Mouse (Mus musculus): ENCODE data around the gene Cpn1. TPM values are rescaled to one million over a fixed set of nuclear protein-coding genes. Genes with fewer than 3 reads are reported as not detected.
"Not testable (repeated sequence)": the region's sequence is repeated elsewhere in the genome, so short reads cannot be mapped to it uniquely, and the experiment has no call there.

Gene Cpn1
- total RNA-seq, 2 experiments from 2014 or later = 0.36 TPM; not detected in 1

DNA sequence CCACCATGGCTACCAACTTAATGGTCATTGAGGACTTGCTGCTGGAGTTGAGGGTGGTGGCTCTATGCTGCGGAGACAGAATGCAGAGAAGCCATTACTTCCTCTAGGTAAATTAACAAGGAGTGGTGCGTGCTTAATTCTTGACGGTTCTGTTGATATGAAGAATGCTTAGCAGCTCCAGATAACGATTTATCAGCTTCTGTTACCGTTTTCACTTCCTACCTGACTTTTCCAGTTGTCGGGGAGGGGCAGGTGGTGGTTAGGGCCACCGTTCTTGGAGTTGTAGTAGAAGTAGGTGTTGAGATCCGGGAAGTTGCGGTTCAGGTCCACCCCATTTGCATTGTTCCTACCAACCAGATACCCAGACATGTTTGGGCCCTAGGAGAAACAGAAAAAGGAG is 12.6 kb downstream of the Cpn1 start:
- no peak for DNase-seq (ENCODE audit: low spot score in 2 of 2)
- TF ChIP-seq CTCF (conservative IDR thresholded peaks at IDR 0.05) = no peak

GRCm38 (mm10) chr19:43972129-43972528 is 14.2 kb downstream of the Cpn1 start:
- Histone ChIP-seq H3K4me3 (no peak overlapping the region), H3K27ac (no peak overlapping the region)
- no peak for TF ChIP-seq CTCF (conservative IDR thresholded peaks at IDR 0.05)
- no peak for DNase-seq (ENCODE audit: low spot score in 2 of 2)

More for the DNA sequence above, 12.6 kb downstream of the Cpn1 start:
- Histone ChIP-seq H3K4me3 (no peak overlapping the region), H3K27ac (no peak overlapping the region)

DNA sequence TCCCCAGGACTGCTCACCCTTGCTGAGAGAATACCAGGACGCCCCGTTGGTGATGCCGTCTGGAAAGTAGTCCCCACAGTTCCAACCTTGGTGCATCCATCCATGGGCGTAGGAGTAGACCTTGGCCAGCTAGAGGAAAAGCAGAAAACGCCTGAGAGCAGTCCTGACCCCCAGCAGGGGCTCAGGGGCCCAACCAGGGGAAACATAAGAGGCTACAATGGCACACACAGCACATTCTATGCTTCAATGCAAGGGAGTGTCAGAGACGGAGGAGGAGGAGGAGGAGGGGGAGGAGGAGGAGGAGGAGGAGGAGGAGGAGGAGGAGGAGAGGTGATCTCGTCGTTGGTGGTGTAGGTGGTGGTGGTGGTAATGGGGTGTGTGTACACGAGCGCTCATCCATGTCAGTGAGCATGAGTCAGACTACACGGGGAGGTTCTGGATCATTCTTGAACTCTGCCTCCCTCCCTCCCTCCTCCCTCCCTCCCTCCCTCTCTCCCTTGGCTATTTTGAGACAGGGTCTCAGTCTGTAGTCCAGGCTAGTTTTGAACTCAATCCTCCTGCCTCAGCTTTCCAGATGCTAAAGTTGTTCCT is 17.8 kb downstream of the Cpn1 start:
- H3K27ac ChIP-seq = no peak overlapping the region
- no peak overlapping the region for H3K4me3 ChIP-seq
- no peak for DNase-seq (ENCODE audit: low spot score in 2 of 2)
- TF ChIP-seq CTCF (conservative IDR thresholded peaks at IDR 0.05) = no peak

- H3K27ac ChIP-seq = no peak overlapping the region
- no peak overlapping the region for H3K4me3 ChIP-seq
- no peak for TF ChIP-seq CTCF (conservative IDR thresholded peaks at IDR 0.05)
- DNase-seq (ENCODE audit: low spot score in 2 of 2) = no peak
Observed at GRCm38 (mm10) chr19:43966481-43966880, 19.9 kb downstream of the Cpn1 start.

- no peak for DNase-seq (ENCODE audit: low spot score in 2 of 2)
- TF ChIP-seq CTCF (conservative IDR thresholded peaks at IDR 0.05) = no peak
Observed at GRCm38 (mm10) chr19:43965496-43966085, 20.8 kb downstream of the Cpn1 start.

DNA sequence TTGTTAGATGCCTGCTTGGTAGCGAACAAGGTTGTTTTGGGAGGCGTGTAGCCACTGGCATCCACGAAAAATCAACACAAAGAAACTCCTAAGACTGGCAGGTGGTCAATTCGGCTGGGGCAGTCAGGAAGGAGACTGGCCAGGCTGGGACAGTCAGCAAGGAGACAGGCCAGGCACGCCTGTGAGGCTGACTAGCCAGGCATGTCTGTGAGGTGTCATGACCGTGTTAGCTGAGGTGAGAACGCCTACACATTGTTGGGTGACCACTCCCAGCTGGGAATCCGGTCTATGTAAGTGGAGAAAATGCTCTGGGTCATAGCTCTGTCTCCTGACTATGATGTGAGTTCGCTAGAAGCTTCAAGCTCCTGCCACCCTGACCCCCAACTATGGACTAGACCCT is 23.6 kb downstream of the Cpn1 start:
- no peak overlapping the region for H3K4me3 ChIP-seq
- DNase-seq (ENCODE audit: low spot score in 2 of 2) = no peak
- no peak for TF ChIP-seq CTCF (conservative IDR thresholded peaks at IDR 0.05)
- H3K27ac ChIP-seq = no peak overlapping the region

More at GRCm38 (mm10) chr19:43965496-43966085, 20.8 kb downstream of the Cpn1 start:
- Histone ChIP-seq H3K4me3 (no peak overlapping the region), H3K27ac (0 out of 2 replicates have a peak overlapping the region, but pooled peaks have one; percentile 28)

GRCm38 (mm10) chr19:43961185-43961584 is 25.2 kb downstream of the Cpn1 start:
- H3K27ac ChIP-seq = no peak overlapping the region
- H3K4me3 ChIP-seq = no peak overlapping the region
- DNase-seq (ENCODE audit: low spot score in 2 of 2) = no peak
- peak; percentile 64 for TF ChIP-seq CTCF (conservative IDR thresholded peaks at IDR 0.05)

GRCm38 (mm10) chr19:43960014-43960413 is 26.3 kb downstream of the Cpn1 start:
- no peak overlapping the region for H3K4me3 ChIP-seq
- H3K27ac ChIP-seq = no peak overlapping the region
- no peak for TF ChIP-seq CTCF (conservative IDR thresholded peaks at IDR 0.05)
- no peak for DNase-seq (ENCODE audit: low spot score in 2 of 2)

DNA sequence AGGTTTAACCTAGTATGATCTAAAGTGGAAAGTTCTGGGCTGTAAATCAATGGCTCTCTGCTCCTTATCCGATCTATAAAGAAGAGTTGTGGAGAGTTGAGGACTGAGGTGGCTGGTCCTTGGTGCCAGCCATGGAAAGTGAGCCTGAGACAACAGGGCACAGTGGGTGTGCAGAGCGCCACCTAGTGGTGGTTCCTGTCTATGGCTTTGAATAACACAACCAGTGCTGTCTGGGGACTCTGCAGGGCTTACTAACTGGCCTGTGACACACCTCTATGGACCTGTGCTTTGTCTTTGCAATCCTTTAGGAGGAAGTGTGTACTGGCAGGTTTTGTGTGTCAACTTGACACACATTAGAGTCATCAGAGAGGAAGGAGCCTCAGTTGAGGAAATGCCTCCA is 27.2 kb downstream of the Cpn1 start:
- Histone ChIP-seq H3K4me3 (no peak overlapping the region), H3K27ac (no peak overlapping the region)
- peak; percentile 52 to 81 for DNase-seq (ENCODE audit: low spot score in 2 of 2)
- TF ChIP-seq CTCF (conservative IDR thresholded peaks at IDR 0.05) = peak; percentile 92

GRCm38 (mm10) chr19:43957881-43958280 is 28.5 kb downstream of the Cpn1 start:
- peak; percentile 45 to 82 for DNase-seq (ENCODE audit: low spot score in 2 of 2)
- Histone ChIP-seq H3K27ac (peak overlapping the region; percentile 67), H3K4me3 (no peak overlapping the region)
- TF ChIP-seq CTCF (conservative IDR thresholded peaks at IDR 0.05) = 0 out of 2 replicates have a peak, but pooled peaks have one; percentile 5

GRCm38 (mm10) chr19:43957402-43957801 is 29.0 kb downstream of the Cpn1 start:
- TF ChIP-seq CTCF (conservative IDR thresholded peaks at IDR 0.05) = no peak
- no peak overlapping the region for H3K4me3 ChIP-seq
- no peak for DNase-seq (ENCODE audit: low spot score in 2 of 2)
- peak overlapping the region; percentile 67 for H3K27ac ChIP-seq

DNA sequence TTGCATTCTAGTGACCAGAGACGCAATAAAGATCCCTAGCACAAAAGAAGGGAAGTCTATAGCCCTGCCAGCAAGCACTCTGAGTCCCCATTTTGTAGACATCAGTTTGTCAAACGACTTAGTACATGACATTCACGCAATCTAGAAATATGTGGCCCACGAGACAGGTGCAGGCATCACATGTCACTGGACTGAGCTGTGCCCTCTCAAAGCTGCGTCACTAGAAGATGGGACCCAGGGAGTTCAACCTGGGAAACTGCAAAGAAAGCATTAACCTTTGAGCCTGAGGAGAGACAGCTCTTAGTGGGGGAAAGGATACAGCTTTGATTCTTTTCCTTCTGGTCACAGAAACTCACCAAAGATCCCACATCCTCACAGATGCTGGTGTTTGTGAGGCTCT is 31.1 kb downstream of the Cpn1 start:
- no peak for DNase-seq (ENCODE audit: low spot score in 2 of 2)
- H3K4me3 ChIP-seq = no peak overlapping the region
- TF ChIP-seq CTCF (conservative IDR thresholded peaks at IDR 0.05) = no peak
- H3K27ac ChIP-seq = no peak overlapping the region

GRCm38 (mm10) chr19:43954864-43955263 is 31.5 kb downstream of the Cpn1 start:
- no peak for DNase-seq (ENCODE audit: low spot score in 2 of 2)
- H3K4me3 ChIP-seq = no peak overlapping the region
- no peak for TF ChIP-seq CTCF (conservative IDR thresholded peaks at IDR 0.05)
- H3K27ac ChIP-seq = no peak overlapping the region

- DNase-seq (ENCODE audit: low spot score in 2 of 2); H3K4me3 ChIP-seq; H3K27ac ChIP-seq: not testable (repeated sequence)
Observed at GRCm38 (mm10) chr19:43952936-43953335, 33.4 kb downstream of the Cpn1 start.

All from layer of hippocampus, adult 2 months (tissue).